Mouse (Mus musculus) spleen, adult 2 months (tissue): ENCODE measurements around the gene Sectm1b.

Source experiments
- CTCF ChIP-seq: fragments of 200-500 bp; IDR thresholded peaks from 2 replicates; pipeline ENCODE4 v1.5.1; 2011; ENCODE audit warnings: mild to moderate bottlenecking, inconsistent platforms; ENCODE audit not compliant: insufficient read depth, insufficient read length, insufficient replicate concordance; ENCODE audit errors: extremely low read depth
- POLR2A ChIP-seq: fragments of 200-500 bp; IDR thresholded peaks from 2 replicates; pipeline ENCODE4 v1.6.1; 2011; ENCODE audit warnings: low read depth, low read length, inconsistent platforms

DNA sequence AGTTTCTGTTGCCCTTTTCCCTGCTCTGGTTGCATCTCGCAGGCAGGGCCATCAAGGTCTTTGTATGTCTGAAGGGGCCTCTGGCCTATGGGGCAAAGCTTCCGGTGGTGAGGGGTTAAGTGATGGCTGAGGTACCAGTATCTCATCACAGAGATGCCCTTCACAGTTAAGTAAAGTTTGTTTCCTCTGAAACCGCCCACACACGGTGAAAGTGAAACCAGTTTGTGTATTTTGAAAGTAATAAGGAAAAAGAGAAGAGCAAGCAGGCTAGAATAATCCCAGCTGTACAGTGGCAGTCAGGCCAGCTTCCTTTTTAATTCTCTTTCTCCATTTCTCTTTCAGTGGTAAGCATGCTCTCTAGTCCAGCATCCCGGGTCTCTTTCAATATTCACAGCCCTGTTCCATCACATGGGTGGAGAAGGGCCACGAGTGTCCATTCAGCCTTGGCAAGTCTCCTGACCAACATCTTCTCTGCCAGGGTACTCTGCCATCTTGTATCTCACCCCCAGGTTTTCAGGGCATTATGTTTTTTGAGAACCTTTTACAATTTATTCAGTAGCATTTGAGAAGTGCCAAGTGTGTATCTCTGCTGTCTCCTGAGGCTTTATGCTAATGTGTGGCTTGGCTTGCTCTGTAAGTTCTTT, 19.6 kb upstream of the Sectm1b start:
- no peak for TF ChIP-seq CTCF
- no peak for TF ChIP-seq POLR2A
